Mouse (Mus musculus): Measurements from ENCODE around the gene Stx5a.

Stx5a gene

GRCm38 (mm10) chr19:8747368-8747767, 6.2 kb downstream of the Stx5a start:
- no peak for DNase-seq

- no peak for DNase-seq
These were observed 14.4 kb downstream of the Stx5a start for GRCm38 (mm10) chr19:8755652-8756051.

GRCm38 (mm10) chr19:8756635-8757387, 15.6 kb downstream of the Stx5a start, which contains the start of gene Nxf1:
Nxf1 (plus strand) TSS chr19:8757073.
- peak; percentile 88 to 93 for DNase-seq

GRCm38 (mm10) chr19:8757471-8757998, 16.3 kb downstream of the Stx5a start:
- no peak for DNase-seq

- DNase-seq = no peak
These were observed 17.7 kb downstream of the Stx5a start for GRCm38 (mm10) chr19:8758899-8759298.

GRCm38 (mm10) chr19:8760757-8761156, 19.5 kb downstream of the Stx5a start:
- DNase-seq = no peak

GRCm38 (mm10) chr19:8763276-8763675, 22.1 kb downstream of the Stx5a start:
- DNase-seq = no peak

- no peak for DNase-seq
These were observed 24.3 kb downstream of the Stx5a start for GRCm38 (mm10) chr19:8765562-8765961.

- peak; percentile 71 to 80 for DNase-seq
These were observed 29.5 kb downstream of the Stx5a start, which contains the start of gene Tmem223 for GRCm38 (mm10) chr19:8770567-8771270. Tmem223 (plus strand) TSS chr19:8770996.

GRCm38 (mm10) chr19:8772996-8773395, 31.8 kb downstream of the Stx5a start:
- no peak for DNase-seq

- DNase-seq = no peak
These were observed 32.2 kb downstream of the Stx5a start for GRCm38 (mm10) chr19:8773409-8773808.

GRCm38 (mm10) chr19:8774086-8774835, 33.0 kb downstream of the Stx5a start, which contains the start of gene Tmem179b:
Tmem179b (minus strand) TSS chr19:8774467.
- peak; percentile 92 to 96 for DNase-seq

GRCm38 (mm10) chr19:8774951-8775421, 33.8 kb downstream of the Stx5a start:
- peak; percentile 26 to 27 for DNase-seq

- DNase-seq = peak; percentile 97 to 98
These were observed 45.0 kb downstream of the Stx5a start, which contains the start of gene Taf6l for GRCm38 (mm10) chr19:8786008-8786781. Taf6l (minus strand) TSS chr19:8786417.

GRCm38 (mm10) chr19:8788521-8788920, 47.3 kb downstream of the Stx5a start:
- no peak for DNase-seq

GRCm38 (mm10) chr19:8789171-8789570, 48.0 kb downstream of the Stx5a start:
- DNase-seq = no peak

GRCm38 (mm10) chr19:8790171-8790570, 49.0 kb downstream of the Stx5a start:
- no peak for DNase-seq

- DNase-seq = peak; percentile 93
These were observed 57.2 kb downstream of the Stx5a start, which contains the start of gene Polr2g for GRCm38 (mm10) chr19:8798264-8798946. Polr2g (minus strand) TSS chr19:8798577.

- no peak for DNase-seq
These were observed 57.7 kb downstream of the Stx5a start for GRCm38 (mm10) chr19:8798947-8799315.

- DNase-seq = peak; percentile 96 to 98
These were observed 61.1 kb downstream of the Stx5a start, which contains the start of gene Zbtb3 for GRCm38 (mm10) chr19:8802130-8802821. Zbtb3 (plus strand) TSS chr19:8802555.
